Mouse (Mus musculus) liver, embryonic 14.5 days (tissue): Measurements from ENCODE around the gene Gtf2e1. TPM values are rescaled to one million over a fixed set of nuclear protein-coding genes. Genes with fewer than 3 reads are reported as not detected.

Source experiments
- ATAC-seq: fragments of 200-750 bp; cut with Nextera tagmentation; 2 replicates; pipeline ENCODE4 v1.8.0; 2017; ENCODE audit warnings: moderate number of reproducible peaks, mild to moderate bottlenecking, moderate library complexity; ENCODE audit not compliant: insufficient read depth
- DNase-seq, 3 experiments: peaks; one replicate each; pipeline ENCODE4 v3.0.0-alpha.2; 2012 to 2013; ENCODE audit warnings: low read depth in 3 of 3, low spot score in 3 of 3
- H3K27ac ChIP-seq: fragments of 300-500 bp; sonication (generic); 2 replicates; pipeline ENCODE4 v1.5.1; 2014; ENCODE audit warnings: moderate library complexity, mild to moderate bottlenecking, control low read depth, inconsistent platforms
- H3K27me3 ChIP-seq: fragments of 300-500 bp; sonication (generic); 2 replicates; pipeline ENCODE4 v1.6.1; 2014; ENCODE audit warnings: mild to moderate bottlenecking, low read length, moderate library complexity; ENCODE audit not compliant: control insufficient read depth, insufficient read depth
- H3K36me3 ChIP-seq: fragments of 300-500 bp; sonication (generic); replicated peaks from 2 replicates; pipeline ENCODE4 v1.6.1; 2014; ENCODE audit warnings: low read depth; ENCODE audit not compliant: control insufficient read depth, insufficient read depth
- H3K4me1 ChIP-seq, 2 experiments: fragments of 200-500 bp in 1 of 2; fragments of 300-500 bp in 1 of 2; sonication (generic) in 1 of 2; replicated peaks; 2 replicates each; pipeline ENCODE4 v1.6.1; 2012 to 2014; ENCODE audit warnings: antibody characterized with exemption in 1 of 2, inconsistent platforms in 1 of 2, low read length in 1 of 2; ENCODE audit not compliant: control insufficient read depth in 2 of 2, insufficient read depth in 2 of 2
- H3K4me2 ChIP-seq: fragments of 300-500 bp; sonication (generic); 2 replicates; pipeline ENCODE4 v1.6.1; 2014; ENCODE audit warnings: low read depth, mild to moderate bottlenecking, control low read depth, moderate library complexity
- H3K4me3 ChIP-seq, 2 experiments: fragments of 200-500 bp in 1 of 2; fragments of 300-500 bp in 1 of 2; sonication (generic) in 1 of 2; 2 replicates each; pipeline ENCODE4 v1.5.1; 2012 to 2014; ENCODE audit warnings: low read depth in 2 of 2, low read length in 2 of 2, mild to moderate bottlenecking in 2 of 2, control low read depth in 1 of 2, inconsistent platforms in 1 of 2, moderate library complexity in 1 of 2; ENCODE audit not compliant: insufficient read depth in 1 of 2
- H3K9ac ChIP-seq: fragments of 300-500 bp; sonication (generic); replicated peaks from 2 replicates; pipeline ENCODE4 v1.6.1; 2014; ENCODE audit warnings: mild to moderate bottlenecking, control low read depth, moderate library complexity
- H3K9me3 ChIP-seq: fragments of 300-500 bp; sonication (generic); 2 replicates; pipeline ENCODE4 v1.6.1; 2016; ENCODE audit warnings: low read length, mixed read lengths; ENCODE audit not compliant: control insufficient read depth
- CTCF ChIP-seq: IDR thresholded peaks from 2 replicates; pipeline ENCODE4 v1.5.1; 2016; ENCODE audit warnings: antibody characterized with exemption, low read depth, control low read depth
- EP300 ChIP-seq: IDR thresholded peaks from 2 replicates; pipeline ENCODE4 v1.6.1; 2016; ENCODE audit warnings: antibody characterized with exemption, low read depth
- WGBS: fragments of 180-500 bp; shearing (Covaris S2); extraction: QIAGEN DNeasy Blood & Tissue Kit; methylation state at CpG from one replicate; pipeline ENCODE4 v1.1.7; 2014; ENCODE audit not compliant: insufficient replicate concordance; 5-methylcytosine and 5-hydroxymethylcytosine counted together
- polyA plus RNA-seq, 2 experiments: library from polyadenylated mRNA; depleted of rRNA in 1 of 2; stranded (reverse) in 1 of 2; unstranded in 1 of 2; fragments of >200 nt; fragmentation: Nextera tagmentation in 1 of 2; extraction: Ambion mirVana in 1 of 2; gene quantifications; 2 replicates each; pipeline versions ENCODE4 v1.2.1 to v1.2.3; 2012 to 2014

Gtf2e1 gene
- polyA plus RNA-seq, 2 experiments: 6.6 to 8.6 TPM

GRCm38 (mm10) chr16:37566107-37566506 is 26.5 kb upstream of the Gtf2e1 start:
- 68% methylated on average over 6 of the region's 6 CpGs for whole genome bisulfite sequencing
- Histone ChIP-seq H3K4me2 (no peak overlapping the region), H3K4me3 (no peak overlapping the region), H3K27ac (no peak overlapping the region), H3K27me3 (no peaks in the 10 kb centered on the region), H3K9me3 (no peaks in the 10 kb centered on the region), H3K36me3 (no peaks in the 10 kb centered on the region; the same call in 1 of the 2 replicates), H3K4me1 (0 out of 4 replicates have a peak, but pooled peaks cover 2 to 3% of the 10 kb centered on the region in 2 experiments), H3K9ac (no peak overlapping the region)
- DNase-seq: no peak
- ATAC-seq: no peak
- TF ChIP-seq CTCF: no peak
- TF ChIP-seq EP300: no peak

- Histone ChIP-seq H3K27ac (no peak overlapping the region), H3K9ac (no peak overlapping the region), H3K36me3 (no peaks in the 10 kb centered on the region; the same call in 1 of the 2 replicates), H3K4me2 (no peak overlapping the region), H3K4me1 (0 out of 4 replicates have a peak, but pooled peaks cover 2 to 3% of the 10 kb centered on the region in 2 experiments), H3K27me3 (no peaks in the 10 kb centered on the region), H3K4me3 (no peak overlapping the region), H3K9me3 (no peaks in the 10 kb centered on the region)
- no peak for DNase-seq
- ATAC-seq: 0 out of 2 replicates have a peak, but pooled peaks have one; percentile 50
- WGBS: 0% methylated on average over 1 of the region's 1 CpGs
- TF ChIP-seq CTCF (no peak), EP300 (0 out of 2 replicates have a peak, but pooled peaks have one; percentile 23)
Measured at GRCm38 (mm10) chr16:37565117-37565516, 25.5 kb upstream of the Gtf2e1 start.

GRCm38 (mm10) chr16:37562961-37563360 is 23.4 kb upstream of the Gtf2e1 start:
- no peak overlapping the region for H3K4me3 ChIP-seq
- no peak overlapping the region for H3K27ac ChIP-seq
- H3K27me3 ChIP-seq: no peaks in the 10 kb centered on the region
- ATAC-seq (no peak), DNase-seq (no peak)
- TF ChIP-seq EP300 (no peak), CTCF (no peak)
- no peaks in the 10 kb centered on the region; the same call in none of the 2 replicates for H3K36me3 ChIP-seq
- WGBS: 74% methylated on average over 5 of the region's 5 CpGs
- H3K9me3 ChIP-seq: no peaks in the 10 kb centered on the region
- H3K9ac ChIP-seq: no peak overlapping the region
- no peak overlapping the region for H3K4me2 ChIP-seq
- H3K4me1 ChIP-seq: 0 out of 4 replicates have a peak, but pooled peaks cover 2 to 3% of the 10 kb centered on the region in 2 experiments

- 81% methylated on average over 6 of the region's 6 CpGs for WGBS
Measured at GRCm38 (mm10) chr16:37562414-37562813, 22.8 kb upstream of the Gtf2e1 start.

GRCm38 (mm10) chr16:37552824-37553223 is 13.2 kb upstream of the Gtf2e1 start:
- 50% methylated on average over 3 of the region's 3 CpGs for WGBS
- DNase-seq: no peak

More at GRCm38 (mm10) chr16:37562414-37562813, 22.8 kb upstream of the Gtf2e1 start:
- TF ChIP-seq CTCF (no peak), EP300 (no peak)
- Histone ChIP-seq H3K9ac (no peak overlapping the region), H3K4me2 (no peak overlapping the region), H3K27ac (no peak overlapping the region), H3K4me3 (no peak overlapping the region), H3K9me3 (no peaks in the 10 kb centered on the region), H3K4me1 (0 out of 4 replicates have a peak, but pooled peaks cover 2% of the 10 kb centered on the region in 2 experiments), H3K27me3 (no peaks in the 10 kb centered on the region), H3K36me3 (no peaks in the 10 kb centered on the region; the same call in none of the 2 replicates)
- ATAC-seq (no peak), DNase-seq (no peak)

More at GRCm38 (mm10) chr16:37552824-37553223, 13.2 kb upstream of the Gtf2e1 start:
- H3K4me2 ChIP-seq: no peak overlapping the region
- H3K27me3 ChIP-seq: no peaks in the 10 kb centered on the region
- no peak overlapping the region for H3K27ac ChIP-seq
- TF ChIP-seq CTCF (no peak), EP300 (no peak)
- no peaks in the 10 kb centered on the region for H3K4me1 ChIP-seq
- no peaks in the 10 kb centered on the region; the same call in 1 of the 2 replicates for H3K36me3 ChIP-seq
- no peak overlapping the region for H3K9ac ChIP-seq
- ATAC-seq: no peak
- no peaks in the 10 kb centered on the region for H3K9me3 ChIP-seq
- no peak overlapping the region for H3K4me3 ChIP-seq
